Mouse (Mus musculus): ENCODE measurements around the gene Tmbim6. TPM values are rescaled to one million over a fixed set of nuclear protein-coding genes. Genes with fewer than 3 reads are reported as not detected.

Gene Tmbim6
- polyA plus RNA-seq, 1 experiment from 2014 or later, result 245 TPM

GRCm38 (mm10) chr15:99406986-99407570, 14.4 kb downstream of the Tmbim6 start:
- no peaks in the 10 kb centered on the region for H3K4me1 ChIP-seq
- no peak overlapping the region for H3K27ac ChIP-seq
- no peaks in the 10 kb centered on the region for H3K9me3 ChIP-seq
- no peaks in the 10 kb centered on the region for H3K27me3 ChIP-seq (replicated peaks)
- no peak overlapping the region for H3K4me2 ChIP-seq (replicated peaks)
- 88% methylated on average over 15 of the region's 15 CpGs for WGBS
- peaks cover 85% of the 10 kb centered on the region for H3K36me3 ChIP-seq
- ATAC-seq (ENCODE audit: low FRiP score, low read depth), result no peak
- H3K4me3 ChIP-seq, result no peak overlapping the region
- no peak overlapping the region for H3K9ac ChIP-seq

GRCm38 (mm10) chr15:99408845-99409244, 16.2 kb downstream of the Tmbim6 start:
- 94% methylated on average over 9 of the region's 9 CpGs for WGBS
- H3K4me2 ChIP-seq (replicated peaks), result no peak overlapping the region

DNA sequence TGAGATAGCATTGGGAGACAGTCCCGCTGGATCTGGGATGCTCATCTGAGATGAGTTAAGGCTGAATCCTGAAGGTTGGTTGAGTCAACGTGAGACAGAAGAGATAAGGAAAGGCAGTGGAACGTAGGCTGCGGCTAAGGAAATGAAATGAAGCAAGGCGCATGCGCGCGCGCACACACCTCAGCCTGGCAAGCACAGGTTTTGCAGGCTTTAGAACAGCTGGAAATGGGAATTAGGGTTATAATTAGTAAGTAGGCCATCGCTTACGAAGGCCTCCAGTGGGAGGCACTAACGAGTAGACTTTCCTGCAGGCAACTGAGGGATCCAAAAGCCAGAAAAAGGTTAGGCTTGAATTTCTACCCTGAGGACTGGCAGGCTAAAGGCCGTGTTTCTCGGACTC, 19.1 kb downstream of the Tmbim6 start:
- Histone ChIP-seq H3K4me1 (0 out of 2 replicates have a peak, but pooled peaks cover under 1% of the 10 kb centered on the region), H3K9ac (no peak overlapping the region), H3K27me3 (replicated peaks) (no peaks in the 10 kb centered on the region), H3K36me3 (peaks cover 38% of the 10 kb centered on the region), H3K4me3 (no peak overlapping the region), H3K27ac (no peak overlapping the region), H3K4me2 (replicated peaks) (no peak overlapping the region), H3K9me3 (no peaks in the 10 kb centered on the region)
- ATAC-seq (ENCODE audit: low FRiP score, low read depth), result no peak
- 64% methylated on average over 14 of the region's 14 CpGs for WGBS

More at GRCm38 (mm10) chr15:99408845-99409244, 16.2 kb downstream of the Tmbim6 start:
- ATAC-seq (ENCODE audit: low FRiP score, low read depth), result no peak
- Histone ChIP-seq H3K27me3 (replicated peaks) (no peaks in the 10 kb centered on the region), H3K4me3 (no peak overlapping the region), H3K9me3 (no peaks in the 10 kb centered on the region), H3K36me3 (peaks cover 67% of the 10 kb centered on the region), H3K4me1 (no peaks in the 10 kb centered on the region), H3K9ac (no peak overlapping the region), H3K27ac (no peak overlapping the region)

DNA sequence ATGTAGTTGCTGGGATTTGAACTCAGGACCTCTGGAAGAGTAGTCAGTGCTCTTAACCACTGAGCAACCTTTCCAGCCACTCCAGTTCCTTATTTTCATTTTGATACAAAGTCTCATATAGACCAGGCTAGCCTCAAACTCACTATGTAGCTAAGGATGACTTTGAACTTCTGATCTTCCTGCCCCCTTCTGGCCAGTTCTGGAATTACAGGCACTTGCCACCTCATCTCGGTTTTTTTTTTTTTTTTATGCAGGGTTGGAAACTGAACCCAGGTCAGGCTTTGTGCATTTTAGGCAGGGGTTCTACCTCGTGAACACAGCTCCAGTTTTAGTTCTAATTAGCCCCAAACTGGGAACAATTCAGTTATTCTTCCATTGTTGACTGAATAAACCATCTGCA, 23.1 kb downstream of the Tmbim6 start:
- H3K27ac ChIP-seq, result no peak overlapping the region
- H3K9ac ChIP-seq, result no peak overlapping the region
- H3K36me3 ChIP-seq, result no peaks in the 10 kb centered on the region
- H3K4me3 ChIP-seq, result no peak overlapping the region
- H3K27me3 ChIP-seq (replicated peaks), result no peaks in the 10 kb centered on the region
- H3K4me1 ChIP-seq, result peaks cover 9% of the 10 kb centered on the region
- H3K9me3 ChIP-seq, result no peaks in the 10 kb centered on the region
- no peak for ATAC-seq (ENCODE audit: low FRiP score, low read depth)
- 23% methylated on average over 2 of the region's 2 CpGs for WGBS
- no peak overlapping the region for H3K4me2 ChIP-seq (replicated peaks)

GRCm38 (mm10) chr15:99416348-99416882, 23.7 kb downstream of the Tmbim6 start:
- no peak overlapping the region for H3K27ac ChIP-seq
- WGBS, result 22% methylated on average over 13 of the region's 13 CpGs
- no peak overlapping the region for H3K4me2 ChIP-seq (replicated peaks)
- H3K27me3 ChIP-seq (replicated peaks), result no peaks in the 10 kb centered on the region
- no peak overlapping the region for H3K9ac ChIP-seq
- H3K4me1 ChIP-seq, result peaks cover 15% of the 10 kb centered on the region
- H3K36me3 ChIP-seq, result 0 out of 2 replicates have a peak, but pooled peaks cover 4% of the 10 kb centered on the region
- no peak overlapping the region for H3K4me3 ChIP-seq
- 0 out of 2 replicates have a peak, but pooled peaks have one; percentile 20 for ATAC-seq (ENCODE audit: low FRiP score, low read depth)
- no peaks in the 10 kb centered on the region for H3K9me3 ChIP-seq

DNA sequence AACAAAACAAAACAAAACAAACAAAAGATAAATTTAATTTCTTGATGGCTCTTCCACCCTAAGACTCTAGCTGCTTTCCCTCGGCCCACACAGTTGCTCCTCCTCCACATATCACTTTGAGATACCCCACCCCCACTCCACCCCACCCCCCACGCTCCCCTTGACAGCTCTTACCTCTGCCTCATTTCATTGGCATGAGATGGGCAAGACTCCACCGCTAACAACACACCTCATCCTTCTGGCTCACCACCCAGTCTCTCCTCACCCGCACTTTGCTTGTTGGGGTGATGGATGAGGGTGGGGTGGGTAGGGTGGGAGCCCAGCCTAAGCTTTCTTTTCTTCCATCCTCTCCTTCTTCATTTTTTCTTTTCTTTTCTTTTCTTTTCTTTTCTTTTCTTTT, 24.3 kb downstream of the Tmbim6 start:
- WGBS, result 42% methylated on average over 4 of the region's 4 CpGs
- Histone ChIP-seq H3K4me1 (peaks cover 15% of the 10 kb centered on the region), H3K9ac (no peak overlapping the region), H3K4me2 (replicated peaks) (no peak overlapping the region), H3K27me3 (replicated peaks) (no peaks in the 10 kb centered on the region), H3K9me3 (no peaks in the 10 kb centered on the region), H3K4me3 (no peak overlapping the region), H3K27ac (no peak overlapping the region), H3K36me3 (peaks cover 7% of the 10 kb centered on the region)
- no peak for ATAC-seq (ENCODE audit: low FRiP score, low read depth)

DNA sequence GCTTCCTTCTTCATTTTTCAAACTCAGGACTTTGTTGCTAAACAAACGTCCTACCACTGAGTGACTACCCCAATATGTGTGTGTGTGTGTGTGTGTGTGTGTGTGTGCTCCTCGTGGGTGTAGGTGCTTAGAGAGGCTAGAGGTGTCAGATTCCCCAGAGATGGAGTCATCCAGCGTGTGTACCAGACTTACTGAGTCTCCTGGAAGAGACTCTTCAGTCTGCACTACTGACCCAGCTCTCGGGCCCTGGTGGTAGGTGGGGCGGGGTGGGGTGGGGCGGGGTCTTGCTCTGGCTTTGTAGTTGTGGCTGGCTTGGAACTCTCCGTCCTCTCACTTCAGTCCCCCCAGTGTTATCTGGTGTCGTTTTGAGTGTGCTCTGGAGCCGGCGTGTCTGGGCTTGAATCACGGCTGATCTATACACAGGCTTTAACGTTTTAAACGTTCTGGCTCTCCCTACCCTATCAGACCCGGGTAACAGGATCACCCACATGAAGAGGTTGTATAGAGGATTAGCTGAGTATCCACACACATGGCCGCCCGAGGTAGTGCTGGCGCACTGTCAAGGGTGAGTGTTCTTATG, 25.1 kb downstream of the Tmbim6 start:
- no peak overlapping the region for H3K4me3 ChIP-seq
- H3K4me2 ChIP-seq (replicated peaks), result no peak overlapping the region
- H3K27me3 ChIP-seq (replicated peaks), result no peaks in the 10 kb centered on the region
- WGBS, result 45% methylated on average over 17 of the region's 17 CpGs
- H3K9me3 ChIP-seq, result no peaks in the 10 kb centered on the region
- no peak for ATAC-seq (ENCODE audit: low FRiP score, low read depth)
- H3K4me1 ChIP-seq, result peaks cover 15% of the 10 kb centered on the region
- no peak overlapping the region for H3K27ac ChIP-seq
- peaks cover 15% of the 10 kb centered on the region for H3K36me3 ChIP-seq
- no peak overlapping the region for H3K9ac ChIP-seq

DNA sequence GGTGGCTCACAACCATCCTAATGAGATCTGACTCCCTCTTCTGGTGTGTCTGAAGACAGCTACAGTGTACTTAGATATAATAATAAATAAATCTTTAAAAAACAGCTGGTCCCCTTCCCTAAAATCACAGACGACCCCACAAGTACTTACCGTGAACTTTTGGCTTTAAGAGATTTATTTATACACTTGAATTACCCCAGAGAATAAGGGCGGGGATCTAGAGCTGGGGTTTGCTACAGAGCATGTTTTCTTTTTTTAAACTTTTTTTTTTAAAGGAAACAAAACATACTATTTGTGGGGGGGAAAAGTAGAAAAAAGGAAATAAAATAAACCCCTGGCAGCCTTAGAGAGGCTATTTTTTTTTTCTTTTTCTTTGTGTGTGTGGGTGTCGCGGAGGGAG, 27.4 kb downstream of the Tmbim6 start:
- H3K27me3 ChIP-seq (replicated peaks), result no peaks in the 10 kb centered on the region
- no peaks in the 10 kb centered on the region for H3K9me3 ChIP-seq
- H3K4me3 ChIP-seq, result no peak overlapping the region
- H3K36me3 ChIP-seq, result peaks cover 36% of the 10 kb centered on the region
- ATAC-seq (ENCODE audit: low FRiP score, low read depth), result no peak
- WGBS, result 24% methylated on average over 5 of the region's 5 CpGs
- H3K4me2 ChIP-seq (replicated peaks), result peak overlapping the region; percentile 45
- peaks cover 15% of the 10 kb centered on the region for H3K4me1 ChIP-seq
- H3K27ac ChIP-seq, result peak overlapping the region; percentile 11; the same call in 1 of the 2 replicates
- no peak overlapping the region for H3K9ac ChIP-seq

DNA sequence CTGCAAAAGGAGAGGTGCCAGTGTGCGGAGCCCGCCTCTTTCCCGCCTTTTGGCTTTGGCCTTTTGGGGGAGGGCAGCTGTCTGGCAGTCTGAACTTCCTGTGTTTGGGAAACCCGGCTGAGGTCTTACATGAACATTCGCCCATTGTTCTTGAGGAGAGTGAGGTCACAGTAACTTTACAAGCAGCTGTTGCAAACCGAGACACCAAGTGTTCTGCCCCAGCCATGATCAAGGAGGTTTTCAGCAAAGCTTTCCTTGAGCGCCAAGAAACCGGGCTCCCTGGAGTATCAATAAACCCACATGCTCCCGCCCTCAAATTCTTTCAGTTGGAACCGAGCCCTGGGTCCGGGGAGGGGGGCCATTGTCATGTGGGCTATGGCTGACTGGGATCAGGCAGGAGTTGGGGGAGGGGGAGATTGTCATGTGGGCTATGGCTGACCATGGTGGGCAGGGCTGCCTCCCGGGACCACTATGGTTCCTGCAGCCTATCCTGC, 27.9 kb downstream of the Tmbim6 start:
- H3K27me3 ChIP-seq (replicated peaks), result no peaks in the 10 kb centered on the region
- peaks cover 40% of the 10 kb centered on the region for H3K36me3 ChIP-seq
- H3K4me2 ChIP-seq (replicated peaks), result peak overlapping the region; percentile 45
- ATAC-seq (ENCODE audit: low FRiP score, low read depth), result peak; percentile 83
- H3K9me3 ChIP-seq, result no peaks in the 10 kb centered on the region
- peak overlapping the region; percentile 11; the same call in 1 of the 2 replicates for H3K27ac ChIP-seq
- 0 out of 2 replicates have a peak overlapping the region, but pooled peaks have one; percentile 33 for H3K9ac ChIP-seq
- WGBS, result 6% methylated on average over 12 of the region's 12 CpGs
- peaks cover 15% of the 10 kb centered on the region for H3K4me1 ChIP-seq
- no peak overlapping the region for H3K4me3 ChIP-seq

- H3K4me3 ChIP-seq, result no peak overlapping the region
- ATAC-seq (ENCODE audit: low FRiP score, low read depth), result no peak
- H3K9ac ChIP-seq, result no peak overlapping the region
- H3K27ac ChIP-seq, result peak overlapping the region; percentile 11; the same call in 1 of the 2 replicates
- H3K9me3 ChIP-seq, result no peaks in the 10 kb centered on the region
- peaks cover 46% of the 10 kb centered on the region for H3K36me3 ChIP-seq
- 81% methylated on average over 9 of the region's 9 CpGs for WGBS
- no peaks in the 10 kb centered on the region for H3K27me3 ChIP-seq (replicated peaks)
- peaks cover 15% of the 10 kb centered on the region for H3K4me1 ChIP-seq
- peak overlapping the region; percentile 45 for H3K4me2 ChIP-seq (replicated peaks)
Measured at GRCm38 (mm10) chr15:99421152-99421551, 28.5 kb downstream of the Tmbim6 start.

- Histone ChIP-seq H3K9me3 (no peaks in the 10 kb centered on the region), H3K27me3 (replicated peaks) (no peaks in the 10 kb centered on the region), H3K36me3 (peaks cover 51% of the 10 kb centered on the region), H3K4me2 (replicated peaks) (no peak overlapping the region), H3K4me3 (no peak overlapping the region), H3K4me1 (peaks cover 15% of the 10 kb centered on the region), H3K27ac (no peak overlapping the region), H3K9ac (no peak overlapping the region)
- WGBS, result 88% methylated on average over 8 of the region's 8 CpGs
- no peak for ATAC-seq (ENCODE audit: low FRiP score, low read depth)
Measured at GRCm38 (mm10) chr15:99421676-99422075, 29.0 kb downstream of the Tmbim6 start.

DNA sequence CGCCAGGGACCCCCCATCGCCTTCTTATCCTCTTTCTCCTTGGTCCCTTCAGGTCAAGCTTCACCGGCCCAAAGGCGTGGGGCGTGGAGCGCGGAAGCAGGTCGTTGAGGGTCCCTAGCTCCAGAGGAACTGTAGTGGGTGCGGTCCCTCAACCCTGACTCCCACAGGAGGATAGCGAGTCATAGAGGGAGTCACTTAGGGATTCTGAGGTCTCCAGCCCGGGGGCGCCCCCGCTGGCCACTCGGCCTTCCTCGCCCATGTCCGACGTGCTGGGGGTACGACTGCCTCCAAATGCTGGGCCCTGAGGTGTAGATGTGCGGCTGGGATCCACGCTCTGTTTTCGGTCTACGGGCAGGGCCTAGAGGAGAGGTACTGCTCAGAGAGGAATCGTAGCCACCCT, 29.9 kb downstream of the Tmbim6 start:
- Histone ChIP-seq H3K4me3 (no peak overlapping the region), H3K9me3 (no peaks in the 10 kb centered on the region), H3K9ac (no peak overlapping the region), H3K4me2 (replicated peaks) (no peak overlapping the region), H3K27ac (no peak overlapping the region), H3K27me3 (replicated peaks) (no peaks in the 10 kb centered on the region), H3K4me1 (peaks cover 12% of the 10 kb centered on the region), H3K36me3 (peaks cover 60% of the 10 kb centered on the region)
- no peak for ATAC-seq (ENCODE audit: low FRiP score, low read depth)
- WGBS, result 92% methylated on average over 23 of the region's 23 CpGs
